Mouse (Mus musculus) frontal cortex, adult (tissue): ENCODE data around the gene Sspn.

ENCODE experiments used
- ATAC-seq: cut with Nextera tagmentation; 2 replicates; pipeline ENCODE4 v1.9.2; 2017; ENCODE audit warnings: mild to moderate bottlenecking, moderate library complexity, mixed read lengths; ENCODE audit not compliant: low TSS enrichment

The Sspn gene

GRCm38 (mm10) chr6:145931341-145931740, at the start of gene Sspn:
Gene Sspn, plus strand, starts transcription at chr6:145931641.
- ATAC-seq, result no peak

GRCm38 (mm10) chr6:145883010-145883409, 48.4 kb upstream of the Sspn start:
- ATAC-seq, result no peak

GRCm38 (mm10) chr6:145883668-145884067, 47.8 kb upstream of the Sspn start:
- ATAC-seq, result no peak

GRCm38 (mm10) chr6:145885069-145885468, 46.4 kb upstream of the Sspn start:
- ATAC-seq, result no peak

GRCm38 (mm10) chr6:145886277-145886676, 45.2 kb upstream of the Sspn start:
- no peak for ATAC-seq

GRCm38 (mm10) chr6:145887719-145888118, 43.7 kb upstream of the Sspn start:
- ATAC-seq, result no peak

- no peak for ATAC-seq
These were observed 39.5 kb upstream of the Sspn start for GRCm38 (mm10) chr6:145891951-145892350.

- ATAC-seq, result no peak
These were observed 38.8 kb upstream of the Sspn start for GRCm38 (mm10) chr6:145892381-145893265.

- no peak for ATAC-seq
These were observed 37.9 kb upstream of the Sspn start for GRCm38 (mm10) chr6:145893366-145894021.

GRCm38 (mm10) chr6:145894669-145895342, 36.6 kb upstream of the Sspn start:
- ATAC-seq, result no peak

GRCm38 (mm10) chr6:145904169-145904568, 27.3 kb upstream of the Sspn start:
- ATAC-seq, result no peak

GRCm38 (mm10) chr6:145904616-145905015, 26.8 kb upstream of the Sspn start:
- ATAC-seq, result no peak

GRCm38 (mm10) chr6:145906096-145906890, 25.1 kb upstream of the Sspn start:
- ATAC-seq, result no peak

GRCm38 (mm10) chr6:145909943-145910342, 21.5 kb upstream of the Sspn start:
- no peak for ATAC-seq

GRCm38 (mm10) chr6:145910469-145911426, 20.7 kb upstream of the Sspn start:
- no peak for ATAC-seq

GRCm38 (mm10) chr6:145912232-145912631, 19.2 kb upstream of the Sspn start:
- no peak for ATAC-seq

GRCm38 (mm10) chr6:145915435-145915834, 16.0 kb upstream of the Sspn start:
- no peak for ATAC-seq

- ATAC-seq, result no peak
These were observed 15.0 kb upstream of the Sspn start for GRCm38 (mm10) chr6:145916401-145916800.

GRCm38 (mm10) chr6:145918236-145918635, 13.2 kb upstream of the Sspn start:
- no peak for ATAC-seq

- no peak for ATAC-seq
These were observed 7.8 kb upstream of the Sspn start for GRCm38 (mm10) chr6:145923594-145923993.
